Mouse (Mus musculus) hindbrain, embryonic 11.5 days (tissue): Measurements from ENCODE around the gene Clec2d. TPM values are rescaled to one million over a fixed set of nuclear protein-coding genes. Genes with fewer than 3 reads are reported as not detected.

ENCODE experiments used
- ATAC-seq: fragments of 200-750 bp; cut with Nextera tagmentation; 2 replicates; pipeline ENCODE4 v1.8.0; 2017; ENCODE audit warnings: mild to moderate bottlenecking, moderate TSS enrichment, moderate library complexity; ENCODE audit not compliant: low FRiP score
- DNase-seq: peaks from one replicate; pipeline ENCODE4 v3.0.0-alpha.2; 2015; ENCODE audit warnings: low spot score
- H3K27ac ChIP-seq: fragments of 300-500 bp; sonication (generic); 2 replicates; pipeline ENCODE4 v1.5.1; 2014; ENCODE audit warnings: mild to moderate bottlenecking, low read depth, low read length
- H3K27me3 ChIP-seq: fragments of 300-500 bp; sonication (generic); 2 replicates; pipeline ENCODE4 v1.6.1; 2014; ENCODE audit warnings: mild to moderate bottlenecking, low read length, moderate library complexity, mixed read lengths; ENCODE audit not compliant: control insufficient read depth, insufficient read depth
- H3K36me3 ChIP-seq: fragments of 300-500 bp; sonication (generic); 2 replicates; pipeline ENCODE4 v1.6.1; 2014; ENCODE audit warnings: mild to moderate bottlenecking, low read length, moderate library complexity, mixed read lengths; ENCODE audit not compliant: control insufficient read depth, insufficient read depth
- H3K4me1 ChIP-seq: fragments of 300-500 bp; sonication (generic); replicated peaks from 2 replicates; pipeline ENCODE4 v1.6.1; 2014; ENCODE audit warnings: low read length, mixed read lengths; ENCODE audit not compliant: control insufficient read depth, insufficient read depth
- H3K4me2 ChIP-seq: fragments of 300-500 bp; sonication (generic); replicated peaks from 2 replicates; pipeline ENCODE4 v1.6.1; 2014; ENCODE audit warnings: mild to moderate bottlenecking, low read depth, low read length
- H3K4me3 ChIP-seq: fragments of 300-500 bp; sonication (generic); 2 replicates; pipeline ENCODE4 v1.5.1; 2014; ENCODE audit warnings: low read depth, low read length
- H3K9ac ChIP-seq: fragments of 300-500 bp; sonication (generic); 2 replicates; pipeline ENCODE4 v1.6.1; 2014; ENCODE audit warnings: low read depth, low read length
- H3K9me3 ChIP-seq: fragments of 300-500 bp; sonication (generic); 2 replicates; pipeline ENCODE4 v1.6.1; 2016; ENCODE audit warnings: low read length; ENCODE audit not compliant: control insufficient read depth
- WGBS: fragments of 180-500 bp; shearing (Covaris S2); extraction: QIAGEN DNeasy Blood & Tissue Kit; methylation state at CpG from one replicate; pipeline ENCODE4 v1.1.7; 2014; 5-methylcytosine and 5-hydroxymethylcytosine counted together
- polyA plus RNA-seq: library from polyadenylated mRNA; unstranded; fragments of >200 nt; fragmentation: Nextera tagmentation; extraction: Ambion mirVana; gene quantifications from 2 replicates; pipeline ENCODE4 v1.2.1, GENCODE M21; 2014

Clec2d gene
- polyA plus RNA-seq, 1 experiment from 2014 or later = not detected

DNA sequence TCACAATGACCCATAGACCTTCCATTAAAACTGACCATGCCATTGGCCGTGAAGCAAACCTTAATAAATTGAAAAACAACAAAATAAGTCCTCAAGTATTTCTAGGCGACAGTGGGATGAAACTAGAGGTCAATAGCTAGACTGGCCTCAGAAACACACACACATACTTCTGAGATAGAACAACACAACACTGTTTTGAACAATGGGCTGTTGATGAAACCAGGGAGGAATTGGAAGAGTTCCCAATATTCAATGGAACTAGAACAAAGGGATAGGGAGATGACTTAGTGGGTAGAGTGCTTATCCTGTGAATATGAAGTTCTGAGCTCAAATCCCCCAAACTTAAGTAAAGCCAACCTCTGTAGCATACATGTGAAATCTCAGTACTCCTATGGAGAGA lies 34.6 kb downstream of the Clec2d start:
- H3K27me3 ChIP-seq = no peaks in the 10 kb centered on the region
- 80% methylated on average over 2 of the region's 2 CpGs for WGBS
- H3K4me1 ChIP-seq = no peaks in the 10 kb centered on the region
- H3K4me2 ChIP-seq = no peak overlapping the region
- no peaks in the 10 kb centered on the region for H3K9me3 ChIP-seq
- no peak overlapping the region for H3K9ac ChIP-seq
- no peak overlapping the region for H3K4me3 ChIP-seq
- H3K27ac ChIP-seq = no peak overlapping the region
- DNase-seq = no peak
- no peak for ATAC-seq
- no peaks in the 10 kb centered on the region for H3K36me3 ChIP-seq

DNA sequence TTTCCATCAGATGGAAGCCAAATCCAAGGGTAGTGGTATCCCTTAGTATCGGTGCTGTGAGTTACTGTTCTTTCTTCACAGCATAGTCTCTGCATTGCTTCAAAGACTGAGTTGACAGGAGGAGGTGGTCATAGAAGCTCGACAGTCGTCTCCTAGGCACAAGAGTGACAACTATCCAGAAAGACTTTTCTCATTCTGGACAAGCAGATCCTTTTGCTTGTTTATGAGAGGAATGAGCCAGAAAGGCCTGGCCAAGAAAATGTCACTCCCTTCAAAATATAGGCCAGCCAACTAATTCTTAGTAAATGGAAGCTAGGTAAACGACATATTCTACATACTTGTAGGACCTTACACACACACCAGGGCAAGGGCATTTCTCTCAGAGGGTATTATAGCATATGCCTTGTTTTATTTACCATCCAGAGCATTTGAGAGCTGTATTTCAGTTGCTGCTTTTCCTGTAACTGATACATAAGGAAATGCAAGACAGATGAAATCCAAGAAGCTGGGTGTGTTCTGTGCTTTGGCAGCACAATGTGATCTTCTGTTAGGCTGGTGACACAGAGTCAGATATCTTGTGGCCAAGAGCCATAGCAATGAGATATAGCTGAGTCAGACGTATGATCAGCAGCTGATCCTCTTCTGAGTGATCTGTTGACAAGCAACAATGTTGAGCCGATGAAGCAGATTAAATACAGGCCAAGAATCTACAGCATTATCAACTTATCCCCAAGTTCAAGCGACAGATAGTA lies 35.6 kb downstream of the Clec2d start:
- no peak overlapping the region for H3K4me2 ChIP-seq
- no peak overlapping the region for H3K27ac ChIP-seq
- WGBS = 86% methylated on average over 7 of the region's 7 CpGs
- H3K4me1 ChIP-seq = no peaks in the 10 kb centered on the region
- no peak overlapping the region for H3K9ac ChIP-seq
- DNase-seq = no peak
- no peak for ATAC-seq
- H3K9me3 ChIP-seq = no peaks in the 10 kb centered on the region
- no peaks in the 10 kb centered on the region for H3K27me3 ChIP-seq
- H3K4me3 ChIP-seq = no peak overlapping the region
- H3K36me3 ChIP-seq = no peaks in the 10 kb centered on the region

DNA sequence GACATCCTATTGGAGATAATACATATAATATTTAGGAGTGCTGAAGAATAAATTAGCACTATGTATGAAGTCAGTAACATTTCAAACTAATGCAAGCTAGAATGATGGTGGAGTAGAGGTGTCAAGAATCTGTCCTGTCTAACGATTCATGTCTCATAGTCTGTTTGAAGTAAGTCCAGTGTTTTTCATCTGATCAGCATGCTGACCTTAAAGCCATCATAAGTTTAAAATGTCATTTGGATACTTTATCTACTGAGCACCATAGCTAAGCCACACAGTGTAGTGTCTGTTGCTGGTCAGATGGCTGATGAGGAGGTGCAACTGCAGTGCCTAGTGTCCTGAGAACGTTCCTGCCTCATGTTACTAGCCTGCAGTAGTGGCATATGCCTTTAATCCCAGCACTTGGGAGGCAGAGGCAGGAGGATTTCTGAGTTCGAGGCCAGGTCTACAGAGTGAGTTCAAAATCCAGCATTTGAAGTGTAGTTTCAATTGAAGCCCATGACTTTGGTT lies 36.4 kb downstream of the Clec2d start:
- Histone ChIP-seq H3K27me3 (no peaks in the 10 kb centered on the region), H3K4me1 (no peaks in the 10 kb centered on the region), H3K36me3 (no peaks in the 10 kb centered on the region), H3K4me3 (no peak overlapping the region), H3K4me2 (no peak overlapping the region), H3K9ac (no peak overlapping the region), H3K27ac (no peak overlapping the region), H3K9me3 (no peaks in the 10 kb centered on the region)
- ATAC-seq = no peak
- no peak for DNase-seq
- whole genome bisulfite sequencing = 83% methylated on average over 3 of the region's 3 CpGs

DNA sequence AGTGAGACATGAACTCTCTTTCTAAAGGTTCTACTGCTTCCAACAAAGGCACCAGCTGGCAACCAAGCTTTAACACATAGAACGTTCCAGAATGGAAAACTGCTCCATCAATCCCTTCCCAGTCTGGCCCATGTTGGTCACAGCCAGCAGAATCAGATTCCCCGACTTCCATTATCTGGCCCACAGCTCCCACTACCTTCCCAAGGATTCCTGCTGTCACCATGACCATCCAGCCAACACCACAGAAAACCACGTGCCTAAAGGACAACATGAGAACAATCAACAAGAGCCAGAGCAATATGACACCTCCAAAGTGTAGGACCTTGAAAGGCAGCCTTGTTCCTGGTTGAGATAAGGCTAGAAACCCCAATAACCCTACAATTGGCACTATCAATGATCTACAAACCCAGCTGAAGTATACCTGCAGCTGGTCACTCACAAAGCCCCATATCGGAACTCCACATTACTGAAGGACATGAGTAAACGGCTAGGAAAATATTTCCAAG lies 37.8 kb downstream of the Clec2d start:
- no peaks in the 10 kb centered on the region for H3K9me3 ChIP-seq
- H3K9ac ChIP-seq = no peak overlapping the region
- DNase-seq (no peak), ATAC-seq (no peak)
- no peak overlapping the region for H3K4me2 ChIP-seq
- H3K27me3 ChIP-seq = no peaks in the 10 kb centered on the region
- H3K36me3 ChIP-seq = no peaks in the 10 kb centered on the region
- H3K27ac ChIP-seq = no peak overlapping the region
- no peak overlapping the region for H3K4me3 ChIP-seq
- WGBS = 83% methylated on average over 5 of the region's 5 CpGs
- no peaks in the 10 kb centered on the region for H3K4me1 ChIP-seq

DNA sequence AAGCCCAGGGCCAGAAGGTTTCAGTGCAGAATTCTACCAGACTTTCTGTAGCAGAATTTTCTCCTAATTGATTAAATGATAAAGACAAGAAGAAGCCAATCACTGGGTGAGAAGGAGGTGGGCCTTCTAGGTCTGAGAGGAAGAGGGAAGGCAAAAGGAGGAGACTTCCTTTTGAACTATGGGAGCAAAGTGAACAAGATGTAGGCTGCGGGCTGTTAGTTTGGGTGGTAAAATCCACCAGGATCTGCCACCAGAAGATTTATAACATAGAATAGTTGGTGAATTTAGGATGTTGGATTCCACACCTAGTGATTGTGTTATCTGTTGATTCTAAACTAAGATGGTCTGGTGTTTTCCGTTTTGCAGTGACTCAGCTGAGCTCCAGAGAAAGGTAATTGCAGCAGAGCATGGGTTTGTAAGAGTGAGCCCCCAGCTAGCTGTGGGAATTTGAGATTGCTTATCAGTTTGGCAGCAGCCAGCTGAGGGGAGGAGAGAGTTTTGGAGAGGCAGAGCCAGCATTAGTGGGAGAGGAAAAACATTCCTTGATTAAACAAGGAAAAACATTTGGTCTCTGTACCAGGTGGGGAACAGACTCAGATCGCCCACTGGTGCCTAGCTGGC lies 39.6 kb downstream of the Clec2d start:
- Histone ChIP-seq H3K27me3 (no peaks in the 10 kb centered on the region), H3K36me3 (no peaks in the 10 kb centered on the region), H3K9ac (no peak overlapping the region), H3K9me3 (no peaks in the 10 kb centered on the region), H3K4me3 (no peak overlapping the region), H3K4me2 (no peak overlapping the region), H3K4me1 (no peaks in the 10 kb centered on the region), H3K27ac (no peak overlapping the region)
- WGBS = 83% methylated on average over 3 of the region's 3 CpGs
- DNase-seq = no peak
- ATAC-seq = no peak

DNA sequence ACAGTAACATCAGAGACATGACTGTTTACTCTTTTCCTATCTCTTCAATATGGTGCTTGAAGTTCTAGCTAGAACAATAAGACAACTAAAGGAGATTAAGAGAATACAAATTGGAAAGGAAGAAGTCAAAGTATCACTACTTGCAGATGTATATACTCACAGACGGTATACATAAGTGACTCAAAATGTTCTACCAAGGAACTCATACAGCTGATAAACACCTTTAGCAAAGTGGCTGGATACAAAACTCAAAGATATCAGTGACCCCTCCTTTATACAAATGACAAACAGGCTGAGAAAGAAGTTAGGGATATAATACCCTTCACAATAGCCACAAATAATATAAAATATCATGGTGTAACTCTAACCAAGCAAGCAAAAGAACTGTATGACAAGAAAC lies 40.6 kb downstream of the Clec2d start:
- no peak overlapping the region for H3K27ac ChIP-seq
- no peaks in the 10 kb centered on the region for H3K27me3 ChIP-seq
- WGBS = 100% methylated on average over 1 of the region's 1 CpGs
- no peak overlapping the region for H3K4me3 ChIP-seq
- H3K9ac ChIP-seq = no peak overlapping the region
- no peak for DNase-seq
- no peak overlapping the region for H3K4me2 ChIP-seq
- ATAC-seq = no peak
- no peaks in the 10 kb centered on the region for H3K9me3 ChIP-seq
- no peaks in the 10 kb centered on the region for H3K4me1 ChIP-seq
- no peaks in the 10 kb centered on the region for H3K36me3 ChIP-seq

DNA sequence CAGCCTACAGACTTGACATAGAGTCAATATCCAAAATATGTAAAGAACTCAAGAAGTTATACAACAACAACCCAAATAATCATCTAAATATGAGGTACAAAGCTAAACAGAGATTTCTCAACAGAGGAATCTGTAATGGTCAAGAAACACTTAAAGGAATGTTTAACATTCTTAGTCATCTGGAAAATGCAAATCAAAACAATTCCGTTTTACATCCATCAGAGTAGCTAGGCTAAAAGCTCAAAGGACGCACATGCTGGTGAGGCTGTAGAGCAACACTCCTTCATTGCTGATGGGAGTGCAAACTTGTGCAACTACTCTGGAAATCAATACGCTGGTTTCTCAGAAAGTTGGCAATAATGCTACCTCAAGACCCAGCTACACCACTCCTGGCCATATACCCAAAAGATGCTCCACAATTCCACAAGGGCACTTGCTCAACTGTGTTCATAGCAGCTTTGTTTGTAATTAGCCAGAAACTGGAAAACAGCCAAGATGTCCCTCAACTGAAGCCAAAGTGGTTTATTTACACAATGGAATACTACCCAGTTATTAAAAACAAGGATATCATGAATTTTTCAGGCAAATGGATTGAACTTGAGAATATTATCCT lies 41.9 kb downstream of the Clec2d start:
- DNase-seq = no peak
- no peaks in the 10 kb centered on the region for H3K9me3 ChIP-seq
- no peak overlapping the region for H3K9ac ChIP-seq
- 88% methylated on average over 3 of the region's 3 CpGs for WGBS
- H3K36me3 ChIP-seq = no peaks in the 10 kb centered on the region
- H3K4me1 ChIP-seq = no peaks in the 10 kb centered on the region
- no peaks in the 10 kb centered on the region for H3K27me3 ChIP-seq
- no peak overlapping the region for H3K4me3 ChIP-seq
- H3K4me2 ChIP-seq = no peak overlapping the region
- no peak for ATAC-seq
- H3K27ac ChIP-seq = no peak overlapping the region

DNA sequence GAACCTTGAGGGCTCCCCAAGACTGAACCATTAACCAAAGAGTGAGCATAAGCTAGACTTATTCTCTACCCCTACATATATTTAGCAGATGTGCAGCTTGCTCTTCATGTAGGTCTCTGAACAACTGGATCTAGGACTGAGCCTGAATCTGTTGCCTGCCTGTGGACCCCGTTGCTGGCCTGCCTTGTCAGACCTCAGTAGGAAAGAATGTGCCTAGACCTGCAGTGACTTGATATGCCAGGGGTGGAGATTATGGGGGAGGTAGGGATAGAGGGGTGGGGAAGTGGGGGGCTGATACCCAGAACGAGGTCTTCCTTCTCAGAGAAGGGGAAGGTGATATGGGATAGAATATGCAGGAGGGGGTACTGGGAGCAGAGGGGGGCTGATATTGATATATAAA lies 43.2 kb downstream of the Clec2d start:
- ATAC-seq = no peak
- no peaks in the 10 kb centered on the region for H3K9me3 ChIP-seq
- no peak for DNase-seq
- no peak overlapping the region for H3K4me3 ChIP-seq
- H3K27ac ChIP-seq = no peak overlapping the region
- no peak overlapping the region for H3K4me2 ChIP-seq
- WGBS = 82% methylated on average over 2 of the region's 2 CpGs
- no peaks in the 10 kb centered on the region for H3K27me3 ChIP-seq
- no peaks in the 10 kb centered on the region for H3K36me3 ChIP-seq
- no peaks in the 10 kb centered on the region for H3K4me1 ChIP-seq
- no peak overlapping the region for H3K9ac ChIP-seq
